Mouse (Mus musculus) embryo, embryonic 9.5 days (tissue): ENCODE data around the gene AY761185.
"Not testable (repeated sequence)": the region's sequence is repeated elsewhere in the genome, so short reads cannot be mapped to it uniquely, and the experiment has no call there.

Experiments used
- DNase-seq: peaks from one replicate; pipeline ENCODE4 v3.0.0-alpha.2; 2017; ENCODE audit errors: extremely low spot score

Gene AY761185

GRCm38 (mm10) chr8:20944610-20945009, at the start of gene AY761185:
Gene AY761185 (minus strand): TSS chr8:20944710.
- no peak for DNase-seq

GRCm38 (mm10) chr8:20994042-20994441, 49.5 kb upstream of the AY761185 start:
- not testable (repeated sequence) for DNase-seq

GRCm38 (mm10) chr8:20979846-20980245, 35.3 kb upstream of the AY761185 start:
- no peak for DNase-seq

GRCm38 (mm10) chr8:20964531-20964930, 20.0 kb upstream of the AY761185 start:
- no peak for DNase-seq

GRCm38 (mm10) chr8:20921971-20922370, 22.5 kb downstream of the AY761185 start, which contains the start of gene Gm6040:
Gene Gm6040 (minus strand): TSS chr8:20922071.
- no peak for DNase-seq

- DNase-seq, result no peak
Measured at GRCm38 (mm10) chr8:20912288-20912687, 32.2 kb downstream of the AY761185 start.

- no peak for DNase-seq
Measured at GRCm38 (mm10) chr8:20908256-20908655, 36.3 kb downstream of the AY761185 start.

GRCm38 (mm10) chr8:20907119-20907518, 37.4 kb downstream of the AY761185 start:
- DNase-seq, result no peak

GRCm38 (mm10) chr8:20902527-20902926, 42.0 kb downstream of the AY761185 start, which contains the start of gene Gm15056:
Gene Gm15056 (minus strand): TSS chr8:20902627.
- DNase-seq, result no peak
